8 mouse cellular contexts compared by ENCODE assay signal in genomic region chr4:122886579-122887254, GRCm38 (mm10). TPM values are rescaled to one million over a fixed set of nuclear protein-coding genes. Genes with fewer than 3 reads are reported as not detected.
DNase-seq lines count a peak whose midpoint lies in the region; ATAC-seq and TF ChIP-seq lines count a peak whose summit lies in the region.

No protein-coding gene starts in this region.

- H3K9me3 ChIP-seq in G1E (replicated peaks), result no peaks in the 10 kb centered on the region
- H3K9me3 ChIP-seq in forebrain, embryonic 14.5 days (replicated peaks; ENCODE audit: control insufficient read depth, low read length), result no peaks in the 10 kb centered on the region
- no peaks in the 10 kb centered on the region for H3K9me3 ChIP-seq in liver, embryonic 16.5 days (replicated peaks; ENCODE audit: control insufficient read depth, low read length)
- no peaks in the 10 kb centered on the region for H3K9me3 ChIP-seq in stomach, embryonic 16.5 days (replicated peaks; ENCODE audit: control insufficient read depth, low read length)

- intact Hi-C loops in gastrocnemius, postnatal 36 days (cut with DNase I), result no loop called here

- H3K9ac ChIP-seq in forebrain, embryonic 14.5 days (ENCODE audit: low read length), result peak overlapping the region; percentile 84
- H3K9ac ChIP-seq in liver, embryonic 16.5 days (ENCODE audit: low read depth, low read length), result peak overlapping the region; percentile 91
- H3K9ac ChIP-seq in stomach, embryonic 16.5 days (ENCODE audit: low read length), result peak overlapping the region; percentile 72

- H3K27ac ChIP-seq in kidney, adult 2 months (ENCODE audit: insufficient read depth, low read depth, low read length), result peak overlapping the region; percentile 99
- peak overlapping the region; percentile 99 for H3K27ac ChIP-seq in forebrain, embryonic 14.5 days (ENCODE audit: low read depth, low read length)
- H3K27ac ChIP-seq in liver, embryonic 16.5 days (ENCODE audit: low read length), result peak overlapping the region; percentile 100
- H3K27ac ChIP-seq in stomach, embryonic 16.5 days (ENCODE audit: low read length), result peak overlapping the region; percentile 98

- TF ChIP-seq CTCF in kidney, adult 2 months (conservative IDR thresholded peaks at IDR 0.05; ENCODE audit: insufficient read depth, insufficient read length, low read depth, low read length), result no peak
- no peak for TF ChIP-seq CTCF in G1E (IDR thresholded peaks at IDR 0.05; ENCODE audit: low read depth, low read length)

- H3K4me1 ChIP-seq in kidney, adult 2 months (ENCODE audit: control insufficient read depth, insufficient read depth, low read length), result peaks cover 23% of the 10 kb centered on the region
- peaks cover 40% of the 10 kb centered on the region for H3K4me1 ChIP-seq in G1E (ENCODE audit: insufficient read depth, low read depth, low read length)
- peaks cover 28% of the 10 kb centered on the region for H3K4me1 ChIP-seq in forebrain, embryonic 14.5 days (ENCODE audit: control insufficient read depth, insufficient read depth, low read length)
- peaks cover 37% of the 10 kb centered on the region for H3K4me1 ChIP-seq in liver, embryonic 16.5 days (ENCODE audit: control insufficient read depth, low read depth, low read length)
- peaks cover 33% of the 10 kb centered on the region for H3K4me1 ChIP-seq in stomach, embryonic 16.5 days (ENCODE audit: control insufficient read depth, insufficient read depth, low read length)

- H3K4me2 ChIP-seq in forebrain, embryonic 14.5 days (ENCODE audit: low read length), result peak overlapping the region; percentile 92
- peak overlapping the region; percentile 99 for H3K4me2 ChIP-seq in liver, embryonic 16.5 days (ENCODE audit: low read depth, low read length)
- H3K4me2 ChIP-seq in stomach, embryonic 16.5 days (ENCODE audit: low read depth, low read length), result peak overlapping the region; percentile 82

- DNase-seq in kidney, adult 2 months, result no peak
- DNase-seq in kidney, postnatal 10 days, result no peak
- DNase-seq in G1E (ENCODE audit: low spot score), result no peak
- DNase-seq in forebrain, embryonic 14.5 days (ENCODE audit: low spot score), result peak; percentile 83
- DNase-seq in cerebellum, adult 9-10 months, result no peak
- DNase-seq in gastrocnemius, postnatal 36 days, result no peak

- no peaks in the 10 kb centered on the region for H3K27me3 ChIP-seq in kidney, adult 2 months (replicated peaks; ENCODE audit: control insufficient read depth, insufficient read depth, low read length)
- peaks cover 4% of the 10 kb centered on the region; the same call in 1 of the 2 replicates for H3K27me3 ChIP-seq in G1E (ENCODE audit: insufficient read depth, low read length)
- no peaks in the 10 kb centered on the region for H3K27me3 ChIP-seq in forebrain, embryonic 14.5 days (replicated peaks; ENCODE audit: control insufficient read depth, insufficient read depth, low read length)
- no peaks in the 10 kb centered on the region for H3K27me3 ChIP-seq in liver, embryonic 16.5 days (ENCODE audit: control insufficient read depth, insufficient read depth, low read depth, low read length)
- H3K27me3 ChIP-seq in stomach, embryonic 16.5 days (ENCODE audit: control insufficient read depth, insufficient read depth, low read length), result no peaks in the 10 kb centered on the region

- no peak for TF ChIP-seq POLR2A in kidney, adult 2 months (IDR thresholded peaks at IDR 0.05; ENCODE audit: low read depth, low read length)

- no peaks in the 10 kb centered on the region for H3K36me3 ChIP-seq in kidney, adult 2 months (ENCODE audit: control insufficient read depth, insufficient read depth, low read length)
- peaks cover 13% of the 10 kb centered on the region for H3K36me3 ChIP-seq in G1E (replicated peaks)
- H3K36me3 ChIP-seq in forebrain, embryonic 14.5 days (ENCODE audit: control insufficient read depth, insufficient read depth, low read length), result no peaks in the 10 kb centered on the region
- no peaks in the 10 kb centered on the region for H3K36me3 ChIP-seq in liver, embryonic 16.5 days (ENCODE audit: control insufficient read depth, insufficient read depth)
- no peaks in the 10 kb centered on the region for H3K36me3 ChIP-seq in stomach, embryonic 16.5 days (ENCODE audit: control insufficient read depth, insufficient read depth, low read length)

- H3K4me3 ChIP-seq in kidney, adult 2 months (ENCODE audit: insufficient read depth, low read depth, low read length), result peak overlapping the region; percentile 70
- H3K4me3 ChIP-seq in G1E (ENCODE audit: low read depth, low read length), result peak overlapping the region; percentile 80
- H3K4me3 ChIP-seq in forebrain, embryonic 14.5 days (ENCODE audit: low read depth, low read length), result peak overlapping the region; percentile 84
- H3K4me3 ChIP-seq in liver, embryonic 16.5 days (ENCODE audit: low read depth, low read length), result peak overlapping the region; percentile 84
- peak overlapping the region; percentile 85 for H3K4me3 ChIP-seq in stomach, embryonic 16.5 days (replicated peaks; ENCODE audit: low read length)

- no peak for ATAC-seq in G1E (ENCODE audit: extremely low read depth, insufficient number of reproducible peaks, low FRiP score, poor library complexity, severe bottlenecking)
- ATAC-seq in forebrain, embryonic 14.5 days, result no peak
- no peak for ATAC-seq in liver, embryonic 16.5 days (ENCODE audit: low read depth)
- no peak; the same call in 1 of the 2 replicates for ATAC-seq in stomach, embryonic 16.5 days (ENCODE audit: insufficient read depth, low FRiP score)

- 5% methylated on average over 19 of the region's 19 CpGs for WGBS in kidney, adult 2 months
- 2% methylated on average over 19 of the region's 19 CpGs for WGBS in forebrain, embryonic 14.5 days
- WGBS in liver, embryonic 16.5 days (ENCODE audit: insufficient replicate concordance), result 3% methylated on average over 19 of the region's 19 CpGs
- 3% methylated on average over 19 of the region's 19 CpGs for WGBS in stomach, embryonic 16.5 days

RNA-seq across cellular contexts. Expression of gene Cap1, which starts 0.9 kb away (rescaled TPM):
- 89.3 and 101 TPM in 2 replicates for polyA plus RNA-seq in kidney, adult 2 months (2012; rRNA removed)
- total RNA-seq in G1E (2014; fragmentation: Nextera tagmentation) (186 and 190 TPM in 2 replicates), G1E (2017) (230 and 256 TPM in 2 replicates)
- 21.1 and 28.2 TPM in 2 replicates for polyA plus RNA-seq in G1E (2012)
- polyA plus RNA-seq in forebrain, embryonic 14.5 days (2014; fragmentation: Nextera tagmentation; extraction: Ambion mirVana), result 73.7 and 77.7 TPM in 2 replicates
- polyA plus RNA-seq in liver, embryonic 16.5 days (2015; fragmentation: Nextera tagmentation; extraction: Ambion mirVana), result 26.4 and 33.7 TPM in 2 replicates
- 75.1 and 99.6 TPM in 2 replicates for polyA plus RNA-seq in stomach, embryonic 16.5 days (2015; fragmentation: Nextera tagmentation; extraction: Ambion mirVana)
- 10 to 100 TPM; 17.5 to 19.8 TPM for total RNA-seq in gastrocnemius, postnatal 36 days (2021)

RNA-seq across cellular contexts. Expression of gene Ppt1, which starts 50.7 kb away (rescaled TPM):
- 61.2 and 67.7 TPM in 2 replicates for polyA plus RNA-seq in kidney, adult 2 months (2012; rRNA removed)
- total RNA-seq in G1E (2014; fragmentation: Nextera tagmentation) (70.4 and 70.9 TPM in 2 replicates), G1E (2017) (52.0 and 56.7 TPM in 2 replicates)
- polyA plus RNA-seq in G1E (2012), result 6.6 and 9.3 TPM in 2 replicates
- polyA plus RNA-seq in forebrain, embryonic 14.5 days (2014; fragmentation: Nextera tagmentation; extraction: Ambion mirVana), result 54.9 and 63.7 TPM in 2 replicates
- polyA plus RNA-seq in liver, embryonic 16.5 days (2015; fragmentation: Nextera tagmentation; extraction: Ambion mirVana), result 20.6 and 21.9 TPM in 2 replicates
- polyA plus RNA-seq in stomach, embryonic 16.5 days (2015; fragmentation: Nextera tagmentation; extraction: Ambion mirVana), result 79.3 and 90.6 TPM in 2 replicates
- 10 to 100 TPM in 1 of 2 experiments, 1 to 10 TPM in 1; 9.9 to 10.3 TPM for total RNA-seq in gastrocnemius, postnatal 36 days (2021)
